Mouse (Mus musculus) small intestine, adult 2 months (tissue): Measurements from ENCODE around the gene Tmem262.

Experiments
- CTCF ChIP-seq: fragments of 200-500 bp; IDR thresholded peaks from 2 replicates; pipeline ENCODE4 v1.5.1; 2012; ENCODE audit warnings: low read depth, mild to moderate bottlenecking, control low read depth, inconsistent platforms, low read length, moderate library complexity, mixed read lengths; ENCODE audit not compliant: insufficient replicate concordance, insufficient read length; ENCODE audit errors: extremely low read depth
- POLR2A ChIP-seq: fragments of 200-500 bp; IDR thresholded peaks from 2 replicates; pipeline ENCODE4 v1.6.1; 2012; ENCODE audit warnings: low read depth, mild to moderate bottlenecking, control low read depth, inconsistent platforms, low read length, moderate library complexity

DNA sequence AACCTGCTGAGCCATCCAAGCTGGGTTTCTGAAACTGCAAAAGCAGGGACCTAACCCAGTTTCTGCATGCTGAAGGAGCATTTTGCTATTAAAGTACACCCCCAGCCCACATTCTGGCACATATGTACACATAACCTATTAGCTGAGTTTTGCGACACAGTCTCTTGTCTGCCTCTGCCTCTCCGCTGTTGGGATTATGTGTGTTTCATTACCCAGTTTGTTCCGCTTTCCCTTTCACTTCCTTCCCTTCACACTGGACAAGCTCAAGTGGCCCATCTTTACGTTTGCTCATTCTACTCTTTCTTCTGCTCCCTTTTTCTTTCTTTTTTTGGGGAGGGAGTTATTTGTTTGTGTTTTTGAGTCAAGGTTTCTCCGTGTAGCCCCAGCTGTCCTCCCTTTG is 5.9 kb upstream of the Tmem262 start:
- TF ChIP-seq POLR2A, result no peak
- TF ChIP-seq CTCF, result no peak
